Mouse (Mus musculus): ENCODE results near the gene Dnajb4. TPM values are rescaled to one million over a fixed set of nuclear protein-coding genes. Genes with fewer than 3 reads are reported as not detected.
"Not testable (repeated sequence)": the region's sequence is repeated elsewhere in the genome, so short reads cannot be mapped to it uniquely, and the experiment has no call there.

Dnajb4 gene
- polyA plus RNA-seq, 1 experiment: 20.7 TPM

DNA sequence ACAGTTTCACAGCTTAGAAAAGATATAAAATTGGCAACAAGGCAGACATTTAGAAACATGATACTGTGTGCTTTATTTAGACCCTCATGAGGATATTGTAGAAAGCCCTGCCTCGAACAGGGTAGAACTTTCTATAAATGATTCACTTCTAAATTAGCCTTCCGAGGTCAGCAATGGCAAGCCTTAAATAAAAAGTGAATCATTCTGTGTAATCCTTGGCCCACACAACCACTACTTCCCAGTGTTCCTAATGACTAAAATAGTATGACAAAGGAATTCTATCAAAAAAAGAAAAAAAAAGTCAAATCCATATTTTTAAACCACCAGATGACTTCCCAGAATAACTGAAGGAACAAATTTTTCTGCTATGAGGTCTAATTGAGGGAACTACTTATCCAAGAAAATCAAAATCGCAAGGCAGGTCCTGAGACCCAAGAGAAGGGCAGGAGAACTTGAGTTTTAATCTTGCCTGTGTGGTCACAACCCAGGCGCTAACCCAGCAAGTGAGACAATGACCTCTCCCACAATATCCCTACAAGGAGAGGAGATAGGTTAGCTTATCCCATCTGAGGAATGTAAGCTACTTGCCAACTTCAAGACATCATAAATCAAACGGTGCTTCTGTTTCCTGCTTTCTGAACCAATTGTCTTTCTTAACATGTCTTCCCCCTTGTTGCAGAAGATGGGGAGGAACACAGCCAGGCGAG is 67.0 kb downstream of the Dnajb4 start:
- DNase-seq (ENCODE audit: low read depth): no peak
- TF ChIP-seq POLR2A (IDR thresholded peaks at IDR 0.05; ENCODE audit: borderline replicate concordance, extremely low read depth, insufficient read depth, insufficient read length, poor library complexity, severe bottlenecking) (no peak), CTCF (IDR thresholded peaks at IDR 0.05; ENCODE audit: borderline replicate concordance, extremely low read depth, insufficient read depth, insufficient read length) (no peak)

DNA sequence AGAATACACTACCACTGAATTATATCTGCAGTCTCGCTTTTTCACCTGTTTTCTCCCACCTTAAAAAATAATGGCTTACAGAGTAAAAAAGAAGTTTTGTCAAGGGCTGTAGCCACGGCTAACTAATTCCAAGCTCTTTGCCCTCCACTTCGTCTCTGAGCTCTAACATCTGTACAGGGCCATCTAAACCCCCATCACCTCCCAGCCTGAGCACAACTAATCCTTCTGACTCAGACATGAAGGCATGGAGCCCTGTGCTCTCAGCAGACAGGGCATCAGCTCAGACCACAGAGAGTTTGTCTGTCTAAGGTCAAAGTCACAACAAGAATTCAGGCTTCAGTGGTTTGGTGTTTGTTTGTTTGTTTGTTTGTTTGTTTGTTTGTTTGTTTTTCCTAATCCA is 68.0 kb downstream of the Dnajb4 start:
- TF ChIP-seq CTCF (IDR thresholded peaks at IDR 0.05; ENCODE audit: borderline replicate concordance, extremely low read depth, insufficient read depth, insufficient read length) (no peak), POLR2A (IDR thresholded peaks at IDR 0.05; ENCODE audit: borderline replicate concordance, extremely low read depth, insufficient read depth, insufficient read length, poor library complexity, severe bottlenecking) (no peak)

DNA sequence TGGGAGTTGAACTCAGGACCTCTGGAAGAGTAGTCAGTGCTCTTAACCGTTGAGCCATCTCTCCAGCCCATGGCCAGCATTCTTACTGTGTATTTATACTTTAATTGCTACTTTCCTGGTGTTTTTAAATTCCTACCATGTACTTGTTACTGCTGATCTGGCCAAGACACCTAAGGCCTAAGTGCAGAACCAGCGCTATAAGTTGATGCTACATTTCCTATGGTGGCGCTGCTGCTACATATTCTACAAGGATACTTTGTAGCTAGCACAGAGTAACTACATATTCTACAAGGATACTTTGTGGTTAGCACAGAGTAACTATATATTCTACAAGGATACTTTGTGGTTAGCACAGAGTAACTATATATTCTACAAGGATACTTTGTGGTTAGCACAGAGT is 70.8 kb downstream of the Dnajb4 start:
- DNase-seq (ENCODE audit: low read depth): not testable (repeated sequence)

More for the DNA sequence above, 68.0 kb downstream of the Dnajb4 start:
- DNase-seq (ENCODE audit: low read depth): no peak

DNA sequence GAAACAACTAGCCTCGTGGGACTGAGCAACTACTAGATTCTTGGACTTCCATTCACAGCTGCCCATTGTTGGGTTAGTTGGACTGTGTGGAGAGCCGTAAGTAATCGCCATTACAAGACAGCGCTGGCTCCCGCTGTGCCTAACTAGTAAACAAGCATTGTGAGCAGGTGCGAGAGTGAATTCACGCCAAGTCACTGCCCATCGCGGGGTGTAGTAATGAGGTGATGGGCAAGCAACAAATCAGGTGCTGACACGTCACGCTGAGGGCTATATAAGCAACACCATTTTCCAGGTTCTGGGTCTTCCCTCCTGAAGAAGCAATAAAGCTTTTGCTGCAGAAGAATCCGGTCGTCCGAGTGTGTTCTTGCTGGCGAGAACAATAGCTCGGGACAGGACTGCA is 74.0 kb downstream of the Dnajb4 start:
- peak; percentile 17 for DNase-seq (ENCODE audit: low read depth)

DNA sequence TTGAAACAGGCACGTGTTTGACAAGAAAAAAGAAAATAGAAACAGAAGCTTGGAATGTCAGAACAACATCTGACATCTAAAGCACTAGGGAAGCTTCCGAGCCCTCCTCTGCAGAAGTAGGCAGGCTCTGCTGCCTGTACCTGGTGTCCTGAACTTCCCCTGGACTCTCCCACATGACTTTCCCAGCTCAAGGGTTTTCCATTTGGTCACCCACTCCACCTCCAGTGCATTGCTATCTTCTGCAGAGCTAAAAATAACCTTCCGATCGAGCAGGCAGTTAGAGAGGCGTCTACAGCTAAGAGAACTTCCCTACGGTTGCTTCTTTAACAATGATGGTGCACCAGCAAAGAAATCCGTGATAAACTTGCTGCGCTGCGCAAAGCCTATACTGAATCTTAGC is 76.5 kb downstream of the Dnajb4 start:
- DNase-seq (ENCODE audit: low read depth): no peak
- TF ChIP-seq CTCF (IDR thresholded peaks at IDR 0.05; ENCODE audit: borderline replicate concordance, extremely low read depth, insufficient read depth, insufficient read length): no peak
- TF ChIP-seq POLR2A (IDR thresholded peaks at IDR 0.05; ENCODE audit: borderline replicate concordance, extremely low read depth, insufficient read depth, insufficient read length, poor library complexity, severe bottlenecking): no peak

DNA sequence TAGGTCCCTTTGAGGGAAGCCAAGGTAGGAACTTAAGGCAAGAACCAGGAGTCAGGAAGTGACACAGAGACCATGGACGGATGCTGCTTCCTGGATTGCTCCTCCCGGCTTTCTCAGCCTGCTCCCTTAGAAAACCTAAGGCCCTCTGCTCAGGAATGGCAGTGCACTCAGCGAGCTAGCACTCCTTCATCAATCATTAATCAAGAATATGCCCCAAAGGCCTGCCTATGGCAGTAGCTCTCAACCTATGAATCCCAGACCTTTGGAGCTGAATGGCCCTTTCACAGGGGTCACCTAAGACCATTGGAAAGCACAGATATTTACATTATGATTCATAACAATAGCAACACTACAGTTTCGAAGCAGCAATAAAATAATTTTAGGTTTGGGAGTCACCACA is 79.1 kb downstream of the Dnajb4 start:
- no peak for DNase-seq (ENCODE audit: low read depth)
- no peak for TF ChIP-seq CTCF (IDR thresholded peaks at IDR 0.05; ENCODE audit: borderline replicate concordance, extremely low read depth, insufficient read depth, insufficient read length)
- TF ChIP-seq POLR2A (IDR thresholded peaks at IDR 0.05; ENCODE audit: borderline replicate concordance, extremely low read depth, insufficient read depth, insufficient read length, poor library complexity, severe bottlenecking): no peak

DNA sequence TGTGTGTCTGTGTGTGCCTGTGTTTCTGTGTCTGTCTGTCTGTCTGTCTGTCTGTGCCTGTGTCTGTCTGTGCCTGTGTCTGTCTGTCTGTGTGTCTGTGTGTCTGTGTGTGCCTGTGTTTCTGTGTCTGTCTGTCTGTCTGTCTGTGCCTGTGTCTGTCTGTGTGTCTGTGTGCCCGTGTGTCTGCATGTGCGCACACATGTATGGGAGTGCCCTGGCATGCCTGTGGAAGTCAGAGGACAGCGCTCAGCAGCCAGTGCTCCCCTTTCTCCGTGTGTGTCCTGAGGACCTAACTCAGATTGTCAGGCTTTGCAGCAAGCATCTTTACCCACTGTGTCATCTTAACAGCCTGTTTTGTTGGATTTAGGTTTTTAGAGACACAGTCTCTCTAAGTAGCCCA is 80.7 kb downstream of the Dnajb4 start:
- not testable (repeated sequence) for DNase-seq (ENCODE audit: low read depth)

DNA sequence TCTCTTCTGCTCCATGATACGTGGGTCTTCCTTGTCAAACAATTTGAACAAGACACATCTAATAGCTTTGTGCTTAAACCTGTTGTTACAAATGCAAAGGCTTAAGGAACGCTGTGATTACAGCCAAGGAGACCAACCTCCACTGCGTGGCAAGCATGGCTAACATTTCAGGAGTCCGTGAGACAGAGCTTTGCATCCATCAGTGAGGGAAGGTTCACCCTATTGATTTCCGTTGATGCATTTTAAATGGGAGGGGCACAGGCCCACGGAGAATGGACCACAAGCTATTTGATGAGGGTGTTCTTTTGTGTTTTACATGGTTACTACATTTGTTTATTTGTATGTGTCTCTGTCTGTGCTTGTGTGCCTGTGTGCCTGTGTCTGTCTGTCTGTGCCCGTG is 81.5 kb downstream of the Dnajb4 start:
- TF ChIP-seq CTCF (IDR thresholded peaks at IDR 0.05; ENCODE audit: borderline replicate concordance, extremely low read depth, insufficient read depth, insufficient read length) (no peak), POLR2A (IDR thresholded peaks at IDR 0.05; ENCODE audit: borderline replicate concordance, extremely low read depth, insufficient read depth, insufficient read length, poor library complexity, severe bottlenecking) (no peak)
- DNase-seq (ENCODE audit: low read depth): no peak

Other genes starting within 250 kb of the Dnajb4 start
- 4.6 and 6.0 TPM in 2 replicates for gene Gipc2, start 44.1 kb downstream of the Dnajb4 start, polyA plus RNA-seq (2012; rRNA removed)
- 264 and 329 TPM in 2 replicates for gene Fubp1, start 120 bp upstream of the Dnajb4 start, polyA plus RNA-seq (2012; rRNA removed)
- 0.15 and 1.2 TPM in 2 replicates for gene Nexn, start 56.0 kb upstream of the Dnajb4 start, polyA plus RNA-seq (2012; rRNA removed)
- gene Miga1, start 130.1 kb upstream of the Dnajb4 start, polyA plus RNA-seq (2012; rRNA removed): 21.2 and 24.8 TPM in 2 replicates
- gene Usp33, start 136.2 kb upstream of the Dnajb4 start, polyA plus RNA-seq (2012; rRNA removed): 84.3 and 86.1 TPM in 2 replicates
- 31.6 and 33.7 TPM in 2 replicates for gene Zzz3, start 185.2 kb upstream of the Dnajb4 start, polyA plus RNA-seq (2012; rRNA removed)